Mouse (Mus musculus): ENCODE measurements around the gene Rnase2a. TPM values are rescaled to one million over a fixed set of nuclear protein-coding genes. Genes with fewer than 3 reads are reported as not detected.
"Not testable (repeated sequence)": the region's sequence is repeated elsewhere in the genome, so short reads cannot be mapped to it uniquely, and the experiment has no call there.

Rnase2a gene
- polyA plus RNA-seq, 1 experiment from 2014 or later: not detected

GRCm38 (mm10) chr14:51252206-51252605 lies 3.7 kb downstream of the Rnase2a start:
- H3K4me1 ChIP-seq (ENCODE audit: control insufficient read depth, insufficient read depth, low read length); H3K27me3 ChIP-seq (ENCODE audit: control insufficient read depth, insufficient read depth, low read length); H3K9me3 ChIP-seq (ENCODE audit: control insufficient read depth, low read length); H3K9ac ChIP-seq (ENCODE audit: low read length); H3K36me3 ChIP-seq (ENCODE audit: control insufficient read depth, insufficient read depth, low read length); DNase-seq (ENCODE audit: low spot score); H3K4me3 ChIP-seq (ENCODE audit: low read depth, low read length); H3K27ac ChIP-seq (ENCODE audit: low read depth, low read length); H3K4me2 ChIP-seq (ENCODE audit: low read depth); ATAC-seq (ENCODE audit: insufficient read depth, low FRiP score, low TSS enrichment): not testable (repeated sequence)

GRCm38 (mm10) chr14:51250348-51250747 lies 5.6 kb downstream of the Rnase2a start:
- no peak overlapping the region for H3K9ac ChIP-seq (ENCODE audit: low read length)
- WGBS: 73% methylated on average over 3 of the region's 3 CpGs
- DNase-seq (ENCODE audit: low spot score): no peak
- no peaks in the 10 kb centered on the region for H3K36me3 ChIP-seq (ENCODE audit: control insufficient read depth, insufficient read depth, low read length)
- no peaks in the 10 kb centered on the region for H3K4me1 ChIP-seq (ENCODE audit: control insufficient read depth, insufficient read depth, low read length)
- no peak for ATAC-seq (ENCODE audit: insufficient read depth, low FRiP score, low TSS enrichment)
- H3K27me3 ChIP-seq (ENCODE audit: control insufficient read depth, insufficient read depth, low read length): no peaks in the 10 kb centered on the region
- no peaks in the 10 kb centered on the region for H3K9me3 ChIP-seq (ENCODE audit: control insufficient read depth, low read length)
- no peak overlapping the region for H3K27ac ChIP-seq (ENCODE audit: low read depth, low read length)
- no peak overlapping the region for H3K4me2 ChIP-seq (ENCODE audit: low read depth)
- H3K4me3 ChIP-seq (ENCODE audit: low read depth, low read length): no peak overlapping the region

- H3K27ac ChIP-seq (ENCODE audit: low read depth, low read length): no peak overlapping the region
- no peaks in the 10 kb centered on the region for H3K4me1 ChIP-seq (ENCODE audit: control insufficient read depth, insufficient read depth, low read length)
- no peaks in the 10 kb centered on the region for H3K36me3 ChIP-seq (ENCODE audit: control insufficient read depth, insufficient read depth, low read length)
- H3K4me2 ChIP-seq (ENCODE audit: low read depth): no peak overlapping the region
- H3K4me3 ChIP-seq (ENCODE audit: low read depth, low read length): no peak overlapping the region
- no peaks in the 10 kb centered on the region for H3K9me3 ChIP-seq (ENCODE audit: control insufficient read depth, low read length)
- no peak for ATAC-seq (ENCODE audit: insufficient read depth, low FRiP score, low TSS enrichment)
- WGBS: 66% methylated on average over 1 of the region's 1 CpGs
- no peaks in the 10 kb centered on the region for H3K27me3 ChIP-seq (ENCODE audit: control insufficient read depth, insufficient read depth, low read length)
- H3K9ac ChIP-seq (ENCODE audit: low read length): no peak overlapping the region
- DNase-seq (ENCODE audit: low spot score): no peak
Measured at GRCm38 (mm10) chr14:51247736-51248135, 8.2 kb downstream of the Rnase2a start.

GRCm38 (mm10) chr14:51240899-51241298 lies 15.0 kb downstream of the Rnase2a start:
- Histone ChIP-seq H3K4me3 (ENCODE audit: low read depth, low read length) (no peak overlapping the region), H3K27me3 (ENCODE audit: control insufficient read depth, insufficient read depth, low read length) (no peaks in the 10 kb centered on the region), H3K9me3 (ENCODE audit: control insufficient read depth, low read length) (no peaks in the 10 kb centered on the region), H3K27ac (ENCODE audit: low read depth, low read length) (no peak overlapping the region), H3K36me3 (ENCODE audit: control insufficient read depth, insufficient read depth, low read length) (no peaks in the 10 kb centered on the region), H3K9ac (ENCODE audit: low read length) (no peak overlapping the region), H3K4me2 (ENCODE audit: low read depth) (no peak overlapping the region), H3K4me1 (ENCODE audit: control insufficient read depth, insufficient read depth, low read length) (no peaks in the 10 kb centered on the region)
- no peak for DNase-seq (ENCODE audit: low spot score)
- no peak for ATAC-seq (ENCODE audit: insufficient read depth, low FRiP score, low TSS enrichment)

- H3K27ac ChIP-seq (ENCODE audit: low read depth, low read length); H3K27me3 ChIP-seq (ENCODE audit: control insufficient read depth, insufficient read depth, low read length); H3K9ac ChIP-seq (ENCODE audit: low read length); ATAC-seq (ENCODE audit: insufficient read depth, low FRiP score, low TSS enrichment); H3K9me3 ChIP-seq (ENCODE audit: control insufficient read depth, low read length); DNase-seq (ENCODE audit: low spot score); H3K4me2 ChIP-seq (ENCODE audit: low read depth); H3K4me1 ChIP-seq (ENCODE audit: control insufficient read depth, insufficient read depth, low read length); H3K4me3 ChIP-seq (ENCODE audit: low read depth, low read length); H3K36me3 ChIP-seq (ENCODE audit: control insufficient read depth, insufficient read depth, low read length): not testable (repeated sequence)
- WGBS: 79% methylated on average over 1 of the region's 1 CpGs
Measured at GRCm38 (mm10) chr14:51237488-51237887, 18.4 kb downstream of the Rnase2a start.

GRCm38 (mm10) chr14:51229657-51230056 lies 26.3 kb downstream of the Rnase2a start:
- H3K4me1 ChIP-seq (ENCODE audit: control insufficient read depth, insufficient read depth, low read length); H3K27me3 ChIP-seq (ENCODE audit: control insufficient read depth, insufficient read depth, low read length); H3K9me3 ChIP-seq (ENCODE audit: control insufficient read depth, low read length); H3K9ac ChIP-seq (ENCODE audit: low read length); H3K27ac ChIP-seq (ENCODE audit: low read depth, low read length); H3K4me3 ChIP-seq (ENCODE audit: low read depth, low read length); DNase-seq (ENCODE audit: low spot score); H3K36me3 ChIP-seq (ENCODE audit: control insufficient read depth, insufficient read depth, low read length); ATAC-seq (ENCODE audit: insufficient read depth, low FRiP score, low TSS enrichment); H3K4me2 ChIP-seq (ENCODE audit: low read depth): not testable (repeated sequence)
- WGBS: 70% methylated on average over 4 of the region's 4 CpGs

- not testable (repeated sequence) for H3K9ac ChIP-seq (ENCODE audit: low read length); H3K4me1 ChIP-seq (ENCODE audit: control insufficient read depth, insufficient read depth, low read length); DNase-seq (ENCODE audit: low spot score); H3K4me3 ChIP-seq (ENCODE audit: low read depth, low read length); H3K27ac ChIP-seq (ENCODE audit: low read depth, low read length); H3K9me3 ChIP-seq (ENCODE audit: control insufficient read depth, low read length); ATAC-seq (ENCODE audit: insufficient read depth, low FRiP score, low TSS enrichment); H3K36me3 ChIP-seq (ENCODE audit: control insufficient read depth, insufficient read depth, low read length); H3K27me3 ChIP-seq (ENCODE audit: control insufficient read depth, insufficient read depth, low read length); H3K4me2 ChIP-seq (ENCODE audit: low read depth)
- WGBS: 97% methylated on average over 3 of the region's 3 CpGs
Measured at GRCm38 (mm10) chr14:51220075-51220474, 35.8 kb downstream of the Rnase2a start.

Other genes with a start within 250 kb of the Rnase2a start
- gene Rnase10, start 248.4 kb downstream of the Rnase2a start, polyA plus RNA-seq (2014; fragmentation: Nextera tagmentation; extraction: Ambion mirVana): not detected in 2 replicates
- not detected in 2 replicates for gene Rnase9, start 214.2 kb downstream of the Rnase2a start, polyA plus RNA-seq (2014; fragmentation: Nextera tagmentation; extraction: Ambion mirVana)
- not detected in 2 replicates for gene Rnase11, start 205.9 kb downstream of the Rnase2a start, polyA plus RNA-seq (2014; fragmentation: Nextera tagmentation; extraction: Ambion mirVana)
- gene Rnase12, start 198.5 kb downstream of the Rnase2a start, polyA plus RNA-seq (2014; fragmentation: Nextera tagmentation; extraction: Ambion mirVana): not detected in 2 replicates
- gene Olfr750, start 181.7 kb downstream of the Rnase2a start, polyA plus RNA-seq (2014; fragmentation: Nextera tagmentation; extraction: Ambion mirVana): not detected in 2 replicates
- gene Rnase4, start 165.0 kb downstream of the Rnase2a start, polyA plus RNA-seq (2014; fragmentation: Nextera tagmentation; extraction: Ambion mirVana): 12.3 and 12.7 TPM in 2 replicates
- 2.2 TPM in 2 replicates for gene Ang, start 165.0 kb downstream of the Rnase2a start, polyA plus RNA-seq (2014; fragmentation: Nextera tagmentation; extraction: Ambion mirVana)
- not detected in 2 replicates for gene Eddm3b, start 141.7 kb downstream of the Rnase2a start, polyA plus RNA-seq (2014; fragmentation: Nextera tagmentation; extraction: Ambion mirVana)
- 0.22 and 0.57 TPM in 2 replicates for gene Rnase6, start 132.2 kb downstream of the Rnase2a start, polyA plus RNA-seq (2014; fragmentation: Nextera tagmentation; extraction: Ambion mirVana)
- 0.24 and 0.58 TPM in 2 replicates for gene Rnase1, start 109.3 kb downstream of the Rnase2a start, polyA plus RNA-seq (2014; fragmentation: Nextera tagmentation; extraction: Ambion mirVana)
- not detected in 2 replicates for gene Rnase2b, start 93.9 kb downstream of the Rnase2a start, polyA plus RNA-seq (2014; fragmentation: Nextera tagmentation; extraction: Ambion mirVana)
- gene Ang2, start 57.0 kb downstream of the Rnase2a start, polyA plus RNA-seq (2014; fragmentation: Nextera tagmentation; extraction: Ambion mirVana): not detected in 2 replicates
- gene Ear14, start 52.7 kb downstream of the Rnase2a start, polyA plus RNA-seq (2014; fragmentation: Nextera tagmentation; extraction: Ambion mirVana): not detected in 2 replicates
- not detected in 2 replicates for gene Gm7247, start 105.6 kb upstream of the Rnase2a start, polyA plus RNA-seq (2014; fragmentation: Nextera tagmentation; extraction: Ambion mirVana)
- gene Vmn2r88, start 154.7 kb upstream of the Rnase2a start, polyA plus RNA-seq (2014; fragmentation: Nextera tagmentation; extraction: Ambion mirVana): not detected in 2 replicates
- not detected in 2 replicates for gene Vmn2r89, start 195.7 kb upstream of the Rnase2a start, polyA plus RNA-seq (2014; fragmentation: Nextera tagmentation; extraction: Ambion mirVana)